Mouse (Mus musculus) gastrocnemius, postnatal 25 days (tissue): Measurements from ENCODE around the gene Gdpd3. TPM values are rescaled to one million over a fixed set of nuclear protein-coding genes. Genes with fewer than 3 reads are reported as not detected.
A peak's percentile ranks its signal among the peaks of the same experiment; 100 is the strongest.

Experiments
- DNase-seq: peaks from one replicate; pipeline ENCODE4 v3.0.0; 2022
- total RNA-seq, 2 experiments: library from RNA; stranded (reverse); gene quantifications; 1 replicate in 1 of 2; 2 replicates in 1 of 2; pipeline ENCODE4 v1.2.3; 2021

Gdpd3 gene
- total RNA-seq, 2 experiments from 2014 or later, result 0.49 to 1.6 TPM

DNA sequence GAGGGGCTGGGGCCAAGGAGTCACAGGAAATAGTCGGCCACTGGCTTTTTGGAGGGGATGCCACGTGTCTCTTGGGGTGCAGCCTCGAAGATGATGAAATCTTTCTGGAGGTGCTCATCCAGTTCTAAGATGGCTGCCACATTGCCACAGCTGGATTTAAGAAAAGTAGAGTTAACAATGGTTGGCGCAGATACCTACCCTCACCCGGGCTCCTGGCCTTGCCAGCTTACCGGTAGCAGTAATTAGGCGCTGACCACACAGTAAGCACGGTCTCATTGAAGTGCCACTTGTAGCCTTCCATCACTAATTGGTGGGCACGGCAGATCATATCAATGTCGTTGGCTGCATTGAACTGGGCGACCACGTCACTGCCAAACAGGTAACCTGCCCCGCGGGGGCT lies 20.0 kb downstream of the Gdpd3 start:
- DNase-seq, result no peak

DNA sequence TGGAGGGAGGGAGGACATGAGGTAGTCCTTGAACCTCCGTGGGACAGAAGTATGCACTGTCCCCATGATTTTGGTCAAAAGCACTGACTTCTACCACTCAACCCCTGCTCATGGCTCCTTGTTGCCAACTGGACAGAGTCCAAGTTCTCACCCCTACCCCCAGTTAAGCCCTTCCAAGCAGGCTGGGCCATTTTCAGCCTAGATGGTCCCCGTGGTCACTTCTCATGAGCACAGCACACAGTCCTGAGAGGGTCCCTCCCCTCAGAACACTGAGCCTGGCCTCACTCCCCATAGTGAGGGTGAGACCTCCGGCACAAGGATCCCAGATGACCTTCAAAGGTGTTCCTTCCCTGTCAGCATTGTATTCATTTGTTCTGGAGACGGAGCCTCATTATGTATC lies 23.0 kb downstream of the Gdpd3 start:
- no peak for DNase-seq

DNA sequence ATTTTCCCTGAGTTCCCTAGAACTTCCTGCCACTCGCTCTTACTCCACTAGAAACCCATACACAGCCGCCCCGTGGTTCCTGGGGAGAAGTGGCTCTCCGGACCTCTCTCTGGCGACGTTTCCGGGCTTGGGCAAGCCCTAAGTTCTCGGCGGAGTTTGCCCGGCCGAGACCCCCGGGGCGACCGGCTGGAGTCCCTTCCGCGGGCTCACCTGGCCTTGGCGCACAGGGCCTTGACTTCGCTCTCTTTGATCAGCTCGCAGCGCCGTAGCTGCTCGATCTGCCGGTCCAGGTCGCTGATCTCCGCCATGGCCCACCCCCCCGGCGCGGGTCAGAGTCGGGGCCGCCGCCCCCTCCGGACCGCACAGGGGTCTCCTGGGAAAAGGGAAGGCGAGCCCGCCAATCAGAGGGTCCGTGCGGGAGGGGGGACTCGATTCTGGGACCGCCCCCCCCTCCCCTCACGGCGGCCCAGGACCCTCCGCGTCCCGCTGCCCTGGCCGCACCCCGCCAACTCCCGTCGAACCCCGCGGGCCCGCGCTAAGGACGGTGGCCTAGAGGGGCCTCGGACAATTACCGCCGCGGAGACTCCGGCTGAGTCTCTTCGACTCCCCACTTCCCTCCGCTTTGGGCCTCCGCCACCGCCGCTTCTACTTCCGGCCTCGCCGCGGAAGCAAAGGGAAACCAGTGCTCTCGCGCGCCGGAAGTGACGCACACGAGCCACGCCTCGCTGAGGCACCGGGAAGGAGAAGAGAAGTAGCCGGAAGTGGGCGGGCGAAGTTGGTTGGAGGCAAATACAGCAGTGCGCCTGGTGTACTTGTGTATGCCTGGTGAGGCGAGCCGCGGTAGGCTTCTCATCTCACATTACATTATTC lies 26.0 kb downstream of the Gdpd3 start, which contains the start of gene Ppp4c:
Gene Ppp4c, minus strand, starts transcription at position 646 of the 870 bp plus-strand sequence.
- peak; percentile 95 for DNase-seq

DNA sequence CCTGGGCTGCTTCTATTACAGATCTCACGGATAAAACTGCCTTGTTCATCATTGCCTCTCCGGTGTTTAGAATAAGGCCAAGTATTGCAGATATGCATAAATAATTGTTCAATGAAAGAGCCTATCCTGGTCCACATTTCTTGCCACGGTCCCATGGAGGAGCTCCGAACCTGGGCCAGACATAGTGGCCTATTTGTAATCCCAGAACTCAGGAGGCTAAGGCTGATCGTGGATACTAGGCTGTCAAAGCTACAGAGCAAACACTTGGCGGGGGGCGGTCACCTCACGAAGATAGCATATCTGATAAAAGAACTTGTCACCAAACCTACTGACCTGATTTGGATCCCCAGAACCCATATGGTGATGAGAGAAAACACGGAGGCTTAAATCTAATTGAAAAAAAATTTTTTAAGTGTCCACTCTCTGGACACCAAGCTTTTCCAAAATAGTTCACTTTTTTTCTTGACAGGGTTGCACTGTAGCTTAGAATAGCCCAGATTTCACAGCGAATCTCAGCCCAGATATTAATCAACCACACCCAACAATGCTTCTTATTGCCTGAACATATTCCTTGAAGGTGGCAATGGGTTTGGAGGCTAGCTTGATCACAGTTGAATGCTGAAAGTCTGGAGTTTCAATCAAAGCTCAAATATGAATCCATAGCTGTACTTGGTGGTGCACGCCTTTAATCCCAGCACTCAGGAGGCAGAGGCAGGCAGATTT lies 26.7 kb downstream of the Gdpd3 start:
- no peak for DNase-seq

DNA sequence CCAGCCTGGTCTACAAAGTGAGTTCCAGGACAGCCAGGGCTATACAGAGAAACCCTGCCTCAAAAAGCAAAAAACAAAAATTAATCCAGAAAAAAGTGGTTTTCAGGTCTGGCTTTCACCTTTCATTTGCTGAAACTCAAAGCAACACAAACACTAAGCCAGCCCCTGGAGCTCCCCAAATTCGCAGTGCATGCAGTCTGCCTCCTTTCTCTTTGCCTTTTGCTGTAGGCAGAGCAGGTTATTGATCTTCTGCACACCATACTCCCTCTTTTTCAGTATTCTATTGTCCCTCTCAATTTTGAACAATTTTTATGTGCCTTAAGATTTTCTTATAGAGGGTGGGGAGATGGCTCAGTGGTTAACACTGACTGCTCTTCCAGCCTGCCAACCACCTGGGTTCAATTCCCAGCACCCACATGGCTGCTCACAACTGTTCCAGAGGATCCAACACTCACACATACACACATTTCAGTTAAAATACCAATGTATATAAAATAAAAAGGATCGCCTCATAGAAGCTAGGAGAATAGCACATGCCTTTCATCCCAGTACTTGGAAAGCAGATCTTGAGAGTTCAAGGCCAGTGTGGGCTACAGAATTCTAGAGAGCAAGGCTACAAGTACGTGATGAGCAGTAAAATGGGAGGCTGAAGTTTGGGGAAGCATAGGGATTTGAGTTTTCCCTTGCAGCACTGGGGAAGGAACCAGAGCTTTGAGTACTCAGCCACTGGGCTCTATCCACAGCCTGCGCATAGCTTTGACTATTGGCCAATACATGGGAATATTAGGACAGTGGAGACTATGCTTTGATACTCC lies 27.5 kb downstream of the Gdpd3 start:
- DNase-seq, result no peak

DNA sequence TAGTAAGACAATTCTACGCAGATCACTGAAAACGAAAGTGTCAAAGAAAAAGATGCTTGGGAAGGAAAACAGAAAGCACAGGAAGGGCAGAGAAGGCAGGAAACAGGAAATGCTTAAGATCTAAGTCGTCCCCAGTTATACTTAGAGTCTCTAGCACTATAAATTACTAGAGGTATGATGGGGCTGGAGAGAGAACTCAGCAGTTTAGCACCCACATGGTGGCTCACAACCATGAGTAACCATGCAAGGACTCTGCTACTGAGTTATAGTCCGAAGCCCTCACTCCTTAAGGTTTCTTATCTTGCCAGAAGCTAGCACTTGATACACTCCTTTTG lies 28.1 kb downstream of the Gdpd3 start:
- no peak for DNase-seq

DNA sequence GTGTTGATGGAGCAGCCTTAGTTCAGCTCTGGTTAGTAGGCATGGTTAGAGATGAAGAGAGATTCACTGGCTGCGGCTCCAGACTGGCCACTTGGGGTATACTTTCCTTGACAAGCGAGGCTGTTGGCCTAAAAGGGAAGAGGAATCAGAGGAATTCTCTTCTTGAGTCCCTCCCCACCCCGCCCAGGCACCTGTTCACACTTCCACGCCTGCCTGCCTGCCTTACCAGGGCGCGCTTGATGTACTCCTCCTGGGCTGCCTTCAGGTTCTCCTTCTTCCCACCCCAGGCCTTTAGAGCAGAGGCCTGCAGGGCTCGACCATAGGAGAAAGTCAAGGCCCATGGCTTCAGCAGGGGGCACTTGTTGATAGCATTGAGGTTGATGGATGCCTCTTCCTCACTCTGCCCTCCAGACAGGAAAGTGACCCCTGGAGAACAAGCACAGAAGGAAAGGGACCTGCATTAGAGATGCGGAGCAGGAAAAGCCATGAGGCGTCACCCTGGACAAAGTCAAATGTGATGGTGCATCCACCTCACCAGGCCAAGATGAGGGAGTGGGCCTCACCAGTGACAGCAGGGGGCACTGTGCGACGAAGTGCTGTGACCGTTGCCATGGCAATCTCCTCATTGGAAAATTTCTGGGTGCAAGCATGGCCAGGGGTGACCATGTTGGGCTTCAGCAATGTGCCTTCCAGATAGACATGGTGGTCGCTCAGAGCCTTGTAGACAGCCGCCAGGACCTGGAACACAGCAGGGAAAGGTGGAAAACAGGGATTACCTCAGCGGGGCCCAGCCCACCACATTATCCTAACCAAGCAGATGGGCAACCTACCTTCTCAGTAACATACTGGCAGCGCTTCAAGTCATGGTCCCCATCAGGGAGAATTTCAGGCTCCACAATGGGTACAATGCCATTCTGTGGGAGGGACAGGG lies 29.5 kb downstream of the Gdpd3 start:
- DNase-seq, result no peak

DNA sequence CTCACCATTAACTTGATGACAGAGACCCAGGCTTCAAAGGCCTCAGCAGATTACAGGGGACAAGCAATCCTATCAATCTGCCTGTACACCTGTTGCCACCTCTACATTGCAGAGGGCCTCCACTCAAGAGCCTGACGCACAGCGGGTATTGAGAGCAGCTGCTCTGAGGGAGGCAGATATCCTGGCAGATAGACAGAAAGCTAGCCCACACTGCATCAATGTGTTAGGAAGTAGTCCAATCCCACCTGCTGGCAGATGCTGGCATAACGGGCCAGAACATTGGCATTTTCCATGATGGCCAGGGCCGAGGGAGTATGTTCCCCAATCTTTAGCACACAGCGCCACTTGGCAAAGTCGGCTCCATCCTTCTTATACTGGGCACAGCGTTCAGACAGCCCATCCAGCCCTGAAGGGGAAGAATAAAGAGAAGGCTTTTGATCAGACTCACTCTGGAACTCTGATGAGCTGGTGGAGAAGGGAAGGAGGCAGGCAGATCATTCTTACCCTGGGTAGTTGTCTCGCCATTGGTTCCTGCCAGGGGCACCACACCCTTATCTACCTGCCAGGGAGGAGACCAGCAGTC lies 30.3 kb downstream of the Gdpd3 start:
- no peak for DNase-seq

DNA sequence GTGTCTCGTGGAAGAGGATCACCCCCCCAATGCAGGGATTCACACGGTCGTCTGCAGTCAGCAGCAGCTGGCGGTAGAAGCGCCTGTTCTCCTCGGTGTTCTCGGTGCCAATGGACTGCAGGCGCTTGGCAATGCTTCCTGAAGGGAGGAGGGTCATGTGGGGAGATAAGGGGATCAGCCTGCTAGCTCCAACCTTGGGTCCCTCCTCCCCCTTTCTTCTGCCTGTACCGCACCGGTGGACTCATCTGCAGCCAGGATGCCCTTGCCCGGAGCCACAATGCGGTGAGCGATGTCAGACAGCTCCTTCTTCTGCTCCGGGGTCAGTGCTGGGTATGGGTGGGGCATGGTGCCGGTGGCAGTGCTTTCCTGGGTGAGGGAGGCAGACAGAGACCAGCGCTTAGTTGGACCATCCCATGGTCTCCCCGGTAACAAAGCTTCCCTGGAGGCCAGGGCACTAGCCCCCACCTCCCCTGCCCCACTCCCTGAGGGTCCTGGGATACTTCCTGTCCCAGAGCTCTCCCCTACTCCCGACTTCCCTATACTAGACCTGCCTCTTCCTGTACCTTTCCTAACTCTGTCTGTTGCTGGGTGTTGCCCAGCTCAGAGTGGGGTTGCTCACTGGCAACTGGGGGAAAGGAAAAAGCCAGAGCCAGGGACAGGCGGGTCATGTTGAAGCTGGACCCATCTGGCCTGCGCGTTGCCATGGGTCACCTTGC lies 31.4 kb downstream of the Gdpd3 start, which contains the start of gene Fam57b:
Gene Fam57b, plus strand, starts transcription at position 258 of the 716 bp plus-strand sequence.
- DNase-seq, result no peak

DNA sequence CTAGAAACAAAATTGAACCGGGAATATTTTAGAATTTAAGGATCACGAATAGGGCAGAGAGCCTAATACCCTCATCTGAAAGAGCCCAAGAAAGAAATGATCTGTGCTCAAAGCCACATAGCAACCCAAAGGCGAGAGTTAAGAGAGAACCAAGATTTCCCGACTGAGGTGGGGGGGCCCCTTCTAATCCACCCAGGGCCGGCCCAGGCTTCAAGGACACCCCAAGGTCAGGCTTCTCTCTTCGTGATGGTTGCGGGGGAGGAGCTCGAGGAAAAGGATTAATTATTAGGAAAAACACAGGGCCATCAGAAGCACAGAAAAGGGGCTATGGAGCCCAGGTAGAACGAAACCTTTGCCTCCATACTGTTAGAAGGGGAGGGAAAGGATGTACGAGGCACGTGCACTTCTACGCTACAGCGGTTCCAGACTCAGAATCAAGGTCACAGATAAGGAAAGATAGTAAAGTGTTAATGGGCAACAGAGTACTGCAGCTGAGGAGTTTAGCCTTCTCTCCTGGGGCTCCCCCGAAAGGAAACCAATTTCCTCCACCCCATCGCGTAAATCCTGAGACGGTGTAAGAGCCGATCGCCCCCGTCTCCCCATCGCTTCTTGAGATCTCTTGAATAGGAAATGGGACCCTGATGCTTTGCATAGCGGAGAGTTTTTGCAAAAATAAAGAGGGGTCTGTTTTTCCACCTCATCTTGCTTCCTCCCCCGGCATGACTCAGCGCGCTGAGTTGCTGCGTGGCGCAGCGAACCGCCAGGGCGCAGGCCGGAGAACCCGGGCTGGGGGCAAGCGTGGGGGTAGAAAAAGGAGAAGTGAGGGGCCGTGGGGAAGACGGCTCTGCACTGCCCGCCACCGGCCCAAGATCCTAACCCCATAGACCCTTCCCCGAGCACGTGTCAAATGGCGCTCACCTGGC lies 32.3 kb downstream of the Gdpd3 start:
- no peak for DNase-seq

DNA sequence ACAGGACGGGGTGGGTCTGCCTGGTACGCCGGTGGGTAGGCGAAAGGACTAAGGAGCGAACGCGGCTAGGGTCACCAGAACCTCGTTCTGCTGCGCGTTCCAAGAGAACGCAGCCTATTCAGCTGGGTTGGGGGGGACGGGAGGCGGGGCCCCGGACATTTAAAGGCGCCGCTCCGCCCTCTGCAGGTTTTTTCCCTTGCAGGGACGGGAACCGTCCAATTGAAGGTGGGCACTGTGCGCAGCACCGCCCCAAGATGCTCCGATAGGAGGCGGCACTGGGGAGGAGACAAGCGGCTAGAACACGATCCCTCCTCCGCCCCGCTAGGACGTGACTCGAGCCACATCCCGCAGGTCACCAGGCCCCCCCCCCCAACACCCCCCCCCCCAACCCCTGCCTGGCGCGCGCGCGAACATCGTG lies 32.9 kb downstream of the Gdpd3 start:
- peak; percentile 98 for DNase-seq

DNA sequence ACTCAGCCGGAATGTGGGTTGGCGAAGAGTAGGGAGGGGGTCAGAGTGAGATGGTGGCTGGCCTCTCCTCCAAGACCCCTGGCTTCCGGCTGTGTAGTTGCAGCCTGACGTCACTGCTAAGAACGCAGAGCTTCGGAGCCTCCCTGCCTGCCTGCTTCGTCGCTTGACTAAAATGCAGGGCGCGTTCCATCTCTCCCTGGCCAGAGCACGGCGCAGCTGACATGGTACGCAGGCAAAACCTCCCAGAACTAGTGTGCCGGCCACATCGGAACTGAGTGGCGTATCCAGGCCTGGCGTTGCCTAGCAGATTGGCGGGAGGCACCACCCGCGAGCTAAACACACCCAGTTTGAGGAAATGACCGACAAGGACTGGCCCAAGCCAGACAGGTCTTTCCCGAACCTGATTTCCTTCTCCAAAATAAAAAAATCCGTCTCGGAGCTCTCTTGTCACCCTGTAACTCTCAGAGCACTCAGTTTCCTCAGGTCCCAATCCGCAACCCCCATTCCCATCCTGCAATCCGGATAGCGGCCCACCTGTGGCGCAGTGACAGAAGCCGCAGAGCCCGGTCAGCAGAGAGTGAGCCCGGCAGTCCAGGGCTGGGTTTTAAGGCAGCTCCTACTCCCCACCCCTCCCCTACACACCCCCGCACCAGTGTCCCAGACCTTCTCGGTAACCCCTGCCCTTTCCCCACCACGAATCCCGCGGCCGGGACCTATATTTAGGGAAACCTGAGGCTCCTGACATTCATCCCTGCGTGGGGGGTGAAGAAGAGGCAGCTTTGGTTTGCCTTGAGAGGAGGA lies 33.5 kb downstream of the Gdpd3 start:
- peak; percentile 87 for DNase-seq

DNA sequence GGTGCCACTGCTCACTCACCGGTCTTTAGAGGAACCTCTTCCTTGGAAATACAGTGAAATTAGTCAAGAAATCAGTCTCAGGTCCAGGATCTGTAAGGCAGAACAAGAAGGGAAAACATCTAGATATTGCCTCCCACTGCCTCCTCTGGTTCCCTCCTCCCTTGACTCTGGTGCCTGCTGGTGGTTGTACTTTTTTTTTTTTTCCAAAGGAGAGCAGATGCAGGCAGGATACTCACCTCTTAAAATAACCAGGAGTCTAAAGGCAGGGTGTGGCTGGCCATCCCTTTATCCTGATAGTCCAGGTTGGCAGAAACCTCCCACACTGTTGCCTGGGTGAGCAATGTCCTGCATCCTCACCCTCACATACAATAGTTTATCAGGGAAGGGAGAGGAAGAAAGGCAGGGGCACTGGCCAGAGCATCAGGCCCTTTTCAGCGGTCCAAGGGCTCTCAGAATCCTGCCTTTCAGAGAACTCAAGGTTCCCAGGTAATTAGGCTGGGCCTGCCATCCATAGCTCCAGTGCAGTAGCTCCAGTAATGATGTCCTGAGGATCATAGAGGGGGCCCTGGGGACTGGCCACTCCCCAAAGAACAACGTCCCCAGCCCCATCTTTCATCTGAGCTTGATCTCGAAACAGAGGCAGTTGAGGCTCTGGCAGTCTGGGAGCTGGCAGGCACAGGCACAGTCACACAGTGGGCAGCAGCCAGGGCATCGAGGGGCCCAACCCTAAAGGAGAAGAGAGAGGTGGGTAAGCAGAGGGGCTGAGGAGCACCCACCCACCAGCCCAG lies 34.3 kb downstream of the Gdpd3 start:
- no peak for DNase-seq

DNA sequence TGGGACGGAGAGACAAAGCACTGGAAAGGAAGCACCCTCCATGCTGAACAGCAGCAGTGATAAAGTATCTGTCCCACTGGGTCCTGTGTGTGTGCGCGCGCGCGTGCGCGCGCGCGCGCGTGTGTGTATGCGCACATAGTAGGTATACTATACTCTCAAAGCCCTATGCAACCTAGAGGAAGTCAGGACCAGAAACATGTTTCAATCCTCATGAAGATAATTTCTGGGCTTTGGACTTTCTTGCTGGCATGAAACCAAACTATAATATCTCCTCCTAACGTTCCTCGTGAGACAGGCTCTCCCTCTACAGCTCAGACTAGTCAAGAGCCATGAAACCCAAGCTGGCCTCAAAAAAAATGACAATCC lies 34.9 kb downstream of the Gdpd3 start:
- DNase-seq, result no peak

DNA sequence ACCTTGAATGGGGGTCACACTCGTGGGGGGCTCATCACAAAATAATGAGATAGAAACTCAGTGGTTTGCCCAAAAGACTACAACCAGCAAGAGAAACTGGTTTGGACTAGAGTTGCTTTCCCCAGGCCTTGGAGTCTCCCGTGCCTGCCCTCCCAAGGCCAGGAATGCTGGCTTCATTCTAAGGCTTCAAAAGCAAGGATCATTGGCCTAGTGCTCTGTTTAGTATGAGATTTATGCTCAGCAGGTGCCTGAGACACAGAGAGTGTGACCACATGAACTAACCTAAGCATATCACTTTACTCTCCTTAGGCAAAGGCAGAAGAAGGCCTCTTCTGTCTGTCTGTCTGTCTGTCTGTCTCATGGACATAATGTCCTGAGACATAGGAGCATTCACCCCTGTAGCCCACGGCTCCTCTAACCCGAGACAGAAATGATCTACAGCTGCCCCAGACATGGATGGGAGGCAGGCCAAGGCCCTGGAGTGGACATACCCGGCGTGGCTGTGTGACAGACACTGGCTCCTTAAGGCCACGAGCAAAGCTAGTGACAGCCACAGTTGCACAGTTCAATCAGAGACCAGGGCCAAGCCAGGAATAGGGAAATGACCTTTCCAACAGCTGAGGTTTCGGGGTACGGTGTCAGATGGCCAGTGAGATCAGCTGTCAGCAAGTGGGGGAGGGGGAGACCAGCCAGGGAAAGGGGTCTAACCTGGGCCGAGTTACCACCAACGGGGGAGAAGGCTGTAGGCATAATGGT lies 36.2 kb downstream of the Gdpd3 start:
- DNase-seq, result peak; percentile 86

DNA sequence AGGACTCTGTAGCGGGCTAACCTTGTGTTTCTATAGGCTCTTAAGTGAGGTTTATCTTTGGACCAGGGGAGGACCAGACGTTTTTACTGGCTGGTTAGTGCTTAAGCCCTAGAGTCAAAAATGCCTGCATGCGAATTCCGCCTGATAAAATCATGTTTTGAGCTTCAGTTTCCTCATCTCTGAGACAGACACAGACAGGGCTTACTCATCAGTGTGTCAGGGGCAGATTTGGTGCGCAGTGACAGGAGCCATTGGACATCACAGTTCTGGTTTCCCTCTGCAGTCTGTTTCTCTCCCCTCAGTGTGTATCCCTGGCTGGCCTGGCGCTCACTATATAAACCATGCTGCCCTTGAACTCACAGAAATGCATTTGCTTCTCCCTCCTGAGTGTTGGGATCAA lies 37.0 kb downstream of the Gdpd3 start:
- no peak for DNase-seq

DNA sequence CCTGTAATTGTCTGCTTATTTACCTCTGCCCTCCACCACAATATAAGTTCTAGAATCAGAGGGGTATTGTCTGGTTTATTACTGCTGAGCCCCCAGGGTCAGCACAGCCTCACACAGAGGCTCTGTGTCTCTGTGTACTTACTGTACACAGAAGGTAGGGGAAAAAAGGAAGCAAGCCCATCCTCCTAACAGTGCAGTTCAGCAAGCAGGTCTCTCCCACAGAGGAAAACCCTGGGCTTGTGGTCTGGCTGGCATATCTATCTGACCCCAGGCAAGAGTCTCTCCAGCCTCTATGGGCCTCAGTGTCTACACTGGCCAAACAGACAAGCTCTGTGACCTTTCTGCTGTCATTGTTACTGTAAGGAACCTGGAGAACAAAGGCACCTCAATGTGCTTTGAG lies 37.6 kb downstream of the Gdpd3 start:
- no peak for DNase-seq
